Mouse (Mus musculus) forebrain, postnatal 0 days (tissue): Measurements from ENCODE around the gene Foxn2. TPM values are rescaled to one million over a fixed set of nuclear protein-coding genes. Genes with fewer than 3 reads are reported as not detected.
"Not testable (repeated sequence)": the region's sequence is repeated elsewhere in the genome, so short reads cannot be mapped to it uniquely, and the experiment has no call there.

Source experiments
- ATAC-seq: fragments of 200-750 bp; cut with Nextera tagmentation; 2 replicates; pipeline ENCODE4 v1.8.0; 2017; ENCODE audit warnings: mild to moderate bottlenecking, moderate library complexity
- DNase-seq: peaks from one replicate; pipeline ENCODE4 v3.0.0-alpha.2; 2015
- H3K27ac ChIP-seq: fragments of 300-500 bp; sonication (generic); 2 replicates; pipeline ENCODE4 v1.5.1; 2014; ENCODE audit warnings: low read depth, mild to moderate bottlenecking, antibody characterized with exemption, low read length, moderate library complexity, mixed read lengths
- H3K27me3 ChIP-seq: fragments of 300-500 bp; sonication (generic); 2 replicates; pipeline ENCODE4 v1.6.1; 2014; ENCODE audit warnings: mild to moderate bottlenecking, low read length, mixed read lengths; ENCODE audit not compliant: insufficient read depth
- H3K36me3 ChIP-seq: fragments of 300-500 bp; sonication (generic); 2 replicates; pipeline ENCODE4 v1.6.1; 2014; ENCODE audit warnings: mild to moderate bottlenecking, moderate library complexity; ENCODE audit not compliant: insufficient read depth
- H3K4me1 ChIP-seq: fragments of 300-500 bp; sonication (generic); 2 replicates; pipeline ENCODE4 v1.6.1; 2014; ENCODE audit warnings: antibody characterized with exemption; ENCODE audit not compliant: insufficient read depth
- H3K4me2 ChIP-seq: fragments of 300-500 bp; sonication (generic); 2 replicates; pipeline ENCODE4 v1.6.1; 2014; ENCODE audit warnings: low read depth, mild to moderate bottlenecking, moderate library complexity
- H3K4me3 ChIP-seq: fragments of 300-500 bp; sonication (generic); 2 replicates; pipeline ENCODE4 v1.5.1; 2014; ENCODE audit warnings: low read depth, low read length, mixed read lengths
- H3K9ac ChIP-seq: fragments of 300-500 bp; sonication (generic); 2 replicates; pipeline ENCODE4 v1.6.1; 2014; ENCODE audit warnings: mild to moderate bottlenecking
- H3K9me3 ChIP-seq: fragments of 300-500 bp; sonication (generic); 2 replicates; pipeline ENCODE4 v1.6.1; 2016; ENCODE audit warnings: low read length
- CTCF ChIP-seq: sonication (generic); IDR thresholded peaks from 2 replicates; pipeline ENCODE4 v1.5.1; 2016; ENCODE audit warnings: antibody characterized with exemption, control low read depth, low read depth
- WGBS: fragments of 180-500 bp; shearing (Covaris S2); extraction: QIAGEN DNeasy Blood & Tissue Kit; methylation state at CpG from one replicate; pipeline ENCODE4 v1.1.7; 2014; 5-methylcytosine and 5-hydroxymethylcytosine counted together
- polyA plus RNA-seq: library from polyadenylated mRNA; unstranded; fragments of >200 nt; fragmentation: Nextera tagmentation; extraction: Ambion mirVana; gene quantifications from 2 replicates; pipeline ENCODE4 v1.2.1, GENCODE M21; 2015
- total RNA-seq: library from RNA; depleted of rRNA; stranded (reverse); fragments of >200 nt; gene quantifications from 2 replicates; pipeline ENCODE4 v1.2.3, GENCODE M21; 2014

Foxn2 gene
- total and polyA plus RNA-seq, 2 experiments from 2014 or later = 5.0 to 11.2 TPM

- Histone ChIP-seq H3K9me3 (no peaks in the 10 kb centered on the region), H3K4me2 (no peak overlapping the region), H3K4me1 (no peaks in the 10 kb centered on the region), H3K4me3 (no peak overlapping the region), H3K9ac (no peak overlapping the region), H3K27me3 (no peaks in the 10 kb centered on the region), H3K27ac (no peak overlapping the region), H3K36me3 (no peaks in the 10 kb centered on the region)
- TF ChIP-seq CTCF = no peak
- no peak for DNase-seq
- no peak for ATAC-seq
- 89% methylated on average over 12 of the region's 12 CpGs for WGBS
Measured at GRCm38 (mm10) chr17:88431486-88431885, 9.0 kb upstream of the Foxn2 start.

- WGBS = 89% methylated on average over 10 of the region's 10 CpGs
- no peaks in the 10 kb centered on the region for H3K9me3 ChIP-seq
- no peak for ATAC-seq
Measured at GRCm38 (mm10) chr17:88431987-88432386, 8.5 kb upstream of the Foxn2 start.

GRCm38 (mm10) chr17:88435322-88435721, 5.2 kb upstream of the Foxn2 start:
- no peak for DNase-seq
- Histone ChIP-seq H3K4me3 (no peak overlapping the region), H3K9ac (no peak overlapping the region), H3K9me3 (no peaks in the 10 kb centered on the region), H3K27ac (no peak overlapping the region), H3K4me1 (no peaks in the 10 kb centered on the region), H3K4me2 (no peak overlapping the region), H3K27me3 (no peaks in the 10 kb centered on the region), H3K36me3 (no peaks in the 10 kb centered on the region)
- TF ChIP-seq CTCF = no peak
- WGBS = 83% methylated on average over 10 of the region's 10 CpGs
- no peak for ATAC-seq

More at GRCm38 (mm10) chr17:88431987-88432386, 8.5 kb upstream of the Foxn2 start:
- Histone ChIP-seq H3K9ac (no peak overlapping the region), H3K4me2 (no peak overlapping the region), H3K4me3 (no peak overlapping the region), H3K27me3 (no peaks in the 10 kb centered on the region), H3K27ac (no peak overlapping the region), H3K4me1 (no peaks in the 10 kb centered on the region), H3K36me3 (no peaks in the 10 kb centered on the region)
- DNase-seq = no peak
- TF ChIP-seq CTCF = no peak

- Histone ChIP-seq H3K4me3 (no peak overlapping the region), H3K27me3 (no peaks in the 10 kb centered on the region), H3K9ac (no peak overlapping the region), H3K36me3 (no peaks in the 10 kb centered on the region), H3K4me1 (no peaks in the 10 kb centered on the region), H3K4me2 (no peak overlapping the region), H3K9me3 (no peaks in the 10 kb centered on the region), H3K27ac (no peak overlapping the region)
- 94% methylated on average over 4 of the region's 4 CpGs for WGBS
- ATAC-seq (no peak), DNase-seq (peak; percentile 3)
- TF ChIP-seq CTCF = no peak
Measured at GRCm38 (mm10) chr17:88436284-88436683, 4.2 kb upstream of the Foxn2 start.

- H3K27me3 ChIP-seq, H3K4me1 ChIP-seq, DNase-seq, H3K9ac ChIP-seq, H3K4me3 ChIP-seq, ATAC-seq, H3K36me3 ChIP-seq, H3K27ac ChIP-seq, H3K4me2 ChIP-seq, H3K9me3 ChIP-seq: not testable (repeated sequence)
- 96% methylated on average over 5 of the region's 5 CpGs for WGBS
Measured at GRCm38 (mm10) chr17:88436749-88437148, 3.8 kb upstream of the Foxn2 start.

GRCm38 (mm10) chr17:88437391-88437790, 3.1 kb upstream of the Foxn2 start:
- no peak overlapping the region for H3K4me3 ChIP-seq
- H3K9me3 ChIP-seq = no peaks in the 10 kb centered on the region
- no peaks in the 10 kb centered on the region for H3K27me3 ChIP-seq
- TF ChIP-seq CTCF = no peak
- H3K27ac ChIP-seq = no peak overlapping the region
- H3K4me2 ChIP-seq = no peak overlapping the region
- ATAC-seq (no peak), DNase-seq (no peak)
- no peaks in the 10 kb centered on the region for H3K36me3 ChIP-seq
- no peak overlapping the region for H3K9ac ChIP-seq
- no peaks in the 10 kb centered on the region for H3K4me1 ChIP-seq
- WGBS = 83% methylated on average over 1 of the region's 1 CpGs

- no peaks in the 10 kb centered on the region for H3K9me3 ChIP-seq
- 81% methylated on average over 12 of the region's 12 CpGs for WGBS
- ATAC-seq (no peak), DNase-seq (no peak)
- H3K4me1 ChIP-seq = 0 out of 2 replicates have a peak, but pooled peaks cover 3% of the 10 kb centered on the region
- peak overlapping the region; percentile 91 for H3K4me3 ChIP-seq
- TF ChIP-seq CTCF = no peak
- no peaks in the 10 kb centered on the region for H3K27me3 ChIP-seq
- no peak overlapping the region for H3K27ac ChIP-seq
- no peak overlapping the region for H3K9ac ChIP-seq
- H3K4me2 ChIP-seq = peak overlapping the region; percentile 80
- no peaks in the 10 kb centered on the region for H3K36me3 ChIP-seq
Measured at GRCm38 (mm10) chr17:88439536-88440050, 918 bp upstream of the Foxn2 start.

GRCm38 (mm10) chr17:88441001-88441431, 505 bp downstream of the Foxn2 start:
- Histone ChIP-seq H3K9ac (peak overlapping the region; percentile 76), H3K27ac (peak overlapping the region; percentile 83), H3K4me2 (peak overlapping the region; percentile 80), H3K36me3 (no peaks in the 10 kb centered on the region), H3K27me3 (no peaks in the 10 kb centered on the region), H3K4me1 (0 out of 2 replicates have a peak, but pooled peaks cover 3% of the 10 kb centered on the region), H3K9me3 (no peaks in the 10 kb centered on the region), H3K4me3 (peak overlapping the region; percentile 91)
- peak; percentile 46 for DNase-seq
- TF ChIP-seq CTCF = no peak
- peak; percentile 44 for ATAC-seq
- WGBS = 2% methylated on average over 52 of the region's 55 CpGs
